ENCODE assay signal across 9 mouse cellular contexts in genomic region chr7:25676085-25676781, GRCm38 (mm10). TPM values are rescaled to one million over a fixed set of nuclear protein-coding genes. Genes with fewer than 3 reads are reported as not detected.
DNase-seq lines count a peak whose midpoint lies in the region; ATAC-seq and TF ChIP-seq lines count a peak whose summit lies in the region.
"Had no signal": no experiment of that assay in that cellular context is flagged by ENCODE, and none has a peak within 500 bp of the region (broad histone marks: within the 10 kb centered on the region; RNA-seq: fewer than 3 reads in every experiment).

No protein-coding gene starts in this region.

- WGBS in limb, embryonic 14.5 days, result 54% methylated on average over 15 of the region's 15 CpGs
- 80% methylated on average over 15 of the region's 15 CpGs for WGBS in limb, embryonic 10.5 days
- 30% methylated on average over 15 of the region's 15 CpGs for WGBS in forebrain, embryonic 14.5 days

- H3K9me3 ChIP-seq in limb, embryonic 14.5 days (ENCODE audit: control insufficient read depth, low read length), result no peaks in the 10 kb centered on the region
- H3K9me3 ChIP-seq in limb, embryonic 10.5 days (replicated peaks), result no peaks in the 10 kb centered on the region
- H3K9me3 ChIP-seq in forebrain, embryonic 14.5 days (replicated peaks; ENCODE audit: control insufficient read depth, low read length), result no peaks in the 10 kb centered on the region
- H3K9me3 ChIP-seq: neural tube, embryonic 12.5 days had no signal

- no peak for ATAC-seq in limb, embryonic 14.5 days (ENCODE audit: low FRiP score, low read depth)
- peak; percentile 84 for ATAC-seq in forebrain, embryonic 14.5 days

- H3K4me3 ChIP-seq in limb, embryonic 14.5 days (replicated peaks; ENCODE audit: low read length), result no peak overlapping the region
- H3K4me3 ChIP-seq in limb, embryonic 10.5 days, result no peak overlapping the region
- no peak overlapping the region for H3K4me3 ChIP-seq in forebrain, embryonic 14.5 days (ENCODE audit: low read depth, low read length)
- H3K4me3 ChIP-seq: neural tube, embryonic 12.5 days had no signal

- no peaks in the 10 kb centered on the region for H3K36me3 ChIP-seq in limb, embryonic 14.5 days (ENCODE audit: control insufficient read depth, insufficient read depth, low read length)
- no peaks in the 10 kb centered on the region for H3K36me3 ChIP-seq in limb, embryonic 10.5 days
- no peaks in the 10 kb centered on the region for H3K36me3 ChIP-seq in forebrain, embryonic 14.5 days (ENCODE audit: control insufficient read depth, insufficient read depth, low read length)
- H3K36me3 ChIP-seq: neural tube, embryonic 12.5 days had no signal

- peak; percentile 38 for DNase-seq in limb, embryonic 14.5 days (ENCODE audit: low spot score)
- no peak for DNase-seq in limb, embryonic 10.5 days (ENCODE audit: low spot score)
- peak; percentile 97 for DNase-seq in forebrain, embryonic 14.5 days (ENCODE audit: low spot score)
- DNase-seq in heart, postnatal 36 days, result peak; percentile 82
- DNase-seq in left cerebral cortex, postnatal 10 days (ENCODE audit: extremely low spot score in 1 of 2, low spot score in 2 of 2), result peak; percentile 93
- DNase-seq in ovary, adult 18-20 months (ENCODE audit: low spot score), result peak; percentile 70
- DNase-seq in thymus, postnatal 36 days, result no peak
- DNase-seq in natural killer cell, adult 2 months (ENCODE audit: low spot score in 2 of 2), result no peak

- no peak overlapping the region for H3K4me2 ChIP-seq in limb, embryonic 14.5 days (replicated peaks; ENCODE audit: low read depth, low read length, severe bottlenecking)
- H3K4me2 ChIP-seq in forebrain, embryonic 14.5 days (ENCODE audit: low read length), result no peak overlapping the region

- H3K27me3 ChIP-seq in limb, embryonic 14.5 days (ENCODE audit: control insufficient read depth, insufficient read depth, low read length), result peaks cover 25% of the 10 kb centered on the region
- H3K27me3 ChIP-seq in limb, embryonic 10.5 days (ENCODE audit: low read depth, poor library complexity, severe bottlenecking), result peaks cover 60% of the 10 kb centered on the region
- H3K27me3 ChIP-seq in forebrain, embryonic 14.5 days (replicated peaks; ENCODE audit: control insufficient read depth, insufficient read depth, low read length), result peaks cover 20% of the 10 kb centered on the region

- peaks cover 11% of the 10 kb centered on the region; the same call in 1 of the 2 replicates for H3K4me1 ChIP-seq in limb, embryonic 14.5 days (ENCODE audit: control insufficient read depth, insufficient read depth, low read length)
- peaks cover 16% of the 10 kb centered on the region for H3K4me1 ChIP-seq in limb, embryonic 10.5 days
- peaks cover 9% of the 10 kb centered on the region; the same call in 1 of the 2 replicates for H3K4me1 ChIP-seq in forebrain, embryonic 14.5 days (ENCODE audit: control insufficient read depth, insufficient read depth, low read length)

- no peak overlapping the region for H3K9ac ChIP-seq in limb, embryonic 14.5 days (ENCODE audit: low read depth, low read length, severe bottlenecking)
- no peak overlapping the region for H3K9ac ChIP-seq in forebrain, embryonic 14.5 days (ENCODE audit: low read length)
- H3K9ac ChIP-seq: neural tube, embryonic 12.5 days had no signal

- no peak for TF ChIP-seq POLR2A in limb, embryonic 14.5 days (IDR thresholded peaks at IDR 0.05; ENCODE audit: borderline replicate concordance, extremely low read depth, insufficient read depth, insufficient read length)

- intact Hi-C loops in heart, postnatal 36 days (cut with DNase I), result loop anchor here (2.0 kb wide), 1 partner anchor 15 kb away; no protein-coding TSS in a partner anchor
- intact Hi-C loops in left cerebral cortex, postnatal 10 days (cut with DNase I), result no loop called here

- H3K27ac ChIP-seq in limb, embryonic 14.5 days (replicated peaks; ENCODE audit: low read depth, low read length), result no peak overlapping the region
- H3K27ac ChIP-seq in limb, embryonic 10.5 days, result no peak overlapping the region
- H3K27ac ChIP-seq in forebrain, embryonic 14.5 days (ENCODE audit: low read depth, low read length), result peak overlapping the region; percentile 84

RNA-seq across cellular contexts. Expression of gene Tmem91, which starts 1.3 kb away (rescaled TPM):
- polyA plus RNA-seq in limb, embryonic 14.5 days (2012; rRNA removed), result 1.7 and 2.7 TPM in 2 replicates
- polyA plus RNA-seq in limb, embryonic 14.5 days (2014; fragmentation: Nextera tagmentation; extraction: Ambion mirVana), result 3.2 and 3.6 TPM in 2 replicates
- polyA plus RNA-seq in limb, embryonic 10.5 days (2016; fragmentation: Nextera tagmentation; extraction: Ambion mirVana), result 2.9 and 3.4 TPM in 2 replicates
- polyA plus RNA-seq in forebrain, embryonic 14.5 days (2014; fragmentation: Nextera tagmentation; extraction: Ambion mirVana), result 11.1 and 16.4 TPM in 2 replicates
- total RNA-seq in heart, postnatal 36 days (2021), result not detected
- 10 to 100 TPM; 53.6 to 67.6 TPM for total RNA-seq in left cerebral cortex, postnatal 10 days (2021)

RNA-seq across cellular contexts. Expression of gene B9d2, which starts 4.3 kb away (rescaled TPM):
- 28.1 and 39.7 TPM in 2 replicates for polyA plus RNA-seq in limb, embryonic 14.5 days (2012; rRNA removed)
- 25.1 and 29.2 TPM in 2 replicates for polyA plus RNA-seq in limb, embryonic 14.5 days (2014; fragmentation: Nextera tagmentation; extraction: Ambion mirVana)
- 33.0 and 37.7 TPM in 2 replicates for polyA plus RNA-seq in limb, embryonic 10.5 days (2016; fragmentation: Nextera tagmentation; extraction: Ambion mirVana)
- polyA plus RNA-seq in forebrain, embryonic 14.5 days (2014; fragmentation: Nextera tagmentation; extraction: Ambion mirVana), result 44.3 and 57.6 TPM in 2 replicates
- total RNA-seq in heart, postnatal 36 days (2021), result 10 to 100 TPM; 10.2 to 10.8 TPM
- total RNA-seq in left cerebral cortex, postnatal 10 days (2021), result 10 to 100 TPM; 34.5 to 36.3 TPM

RNA-seq across cellular contexts. Expression of gene Tgfb1, which starts 10.6 kb away (rescaled TPM):
- 16.8 and 19.1 TPM in 2 replicates for polyA plus RNA-seq in limb, embryonic 14.5 days (2012; rRNA removed)
- polyA plus RNA-seq in limb, embryonic 14.5 days (2014; fragmentation: Nextera tagmentation; extraction: Ambion mirVana), result 2.5 and 3.6 TPM in 2 replicates
- polyA plus RNA-seq in limb, embryonic 10.5 days (2016; fragmentation: Nextera tagmentation; extraction: Ambion mirVana), result 1.4 and 1.6 TPM in 2 replicates
- polyA plus RNA-seq in forebrain, embryonic 14.5 days (2014; fragmentation: Nextera tagmentation; extraction: Ambion mirVana), result 0.61 and 0.83 TPM in 2 replicates
- total RNA-seq in heart, postnatal 36 days (2021), result 10 to 100 TPM; 23.8 to 27.0 TPM
- 10 to 100 TPM in 1 of 2 experiments, 1 to 10 TPM in 1; 9.7 to 12.2 TPM for total RNA-seq in left cerebral cortex, postnatal 10 days (2021)

RNA-seq across cellular contexts. Expression of gene Exosc5, which starts 17.3 kb away (rescaled TPM):
- 64.9 and 77.1 TPM in 2 replicates for polyA plus RNA-seq in limb, embryonic 14.5 days (2012; rRNA removed)
- 63.0 and 71.2 TPM in 2 replicates for polyA plus RNA-seq in limb, embryonic 14.5 days (2014; fragmentation: Nextera tagmentation; extraction: Ambion mirVana)
- 88.3 and 109 TPM in 2 replicates for polyA plus RNA-seq in limb, embryonic 10.5 days (2016; fragmentation: Nextera tagmentation; extraction: Ambion mirVana)
- polyA plus RNA-seq in forebrain, embryonic 14.5 days (2014; fragmentation: Nextera tagmentation; extraction: Ambion mirVana), result 49.4 and 53.9 TPM in 2 replicates
- 10 to 100 TPM; 16.0 to 18.9 TPM for total RNA-seq in heart, postnatal 36 days (2021)
- 10 to 100 TPM; 21.8 to 22.0 TPM for total RNA-seq in left cerebral cortex, postnatal 10 days (2021)

RNA-seq across cellular contexts. Expression of gene Bckdha, which starts 17.5 kb away (rescaled TPM):
- 67.0 and 91.1 TPM in 2 replicates for polyA plus RNA-seq in limb, embryonic 14.5 days (2012; rRNA removed)
- 54.2 and 59.8 TPM in 2 replicates for polyA plus RNA-seq in limb, embryonic 14.5 days (2014; fragmentation: Nextera tagmentation; extraction: Ambion mirVana)
- 63.0 and 66.4 TPM in 2 replicates for polyA plus RNA-seq in limb, embryonic 10.5 days (2016; fragmentation: Nextera tagmentation; extraction: Ambion mirVana)
- 65.1 and 69.7 TPM in 2 replicates for polyA plus RNA-seq in forebrain, embryonic 14.5 days (2014; fragmentation: Nextera tagmentation; extraction: Ambion mirVana)
- 100 to 1,000 TPM; 237 to 254 TPM for total RNA-seq in heart, postnatal 36 days (2021)
- 10 to 100 TPM; 25.0 to 28.9 TPM for total RNA-seq in left cerebral cortex, postnatal 10 days (2021)

Comparison
In these comparisons a context has a peak if more than half of its experiments do, and no peak if none do; other contexts are left out.
1. DNase-seq: peak in limb, embryonic 14.5 days (single experiment), forebrain, embryonic 14.5 days (single experiment), heart, postnatal 36 days (2 of 2), left cerebral cortex, postnatal 10 days (2 of 2) and ovary, adult 18-20 months (single experiment); none in limb, embryonic 10.5 days (single experiment), thymus, postnatal 36 days (0 of 2) and natural killer cell, adult 2 months (0 of 2).